8 mouse cellular contexts compared by ENCODE assay signal in the genomic region with DNA sequence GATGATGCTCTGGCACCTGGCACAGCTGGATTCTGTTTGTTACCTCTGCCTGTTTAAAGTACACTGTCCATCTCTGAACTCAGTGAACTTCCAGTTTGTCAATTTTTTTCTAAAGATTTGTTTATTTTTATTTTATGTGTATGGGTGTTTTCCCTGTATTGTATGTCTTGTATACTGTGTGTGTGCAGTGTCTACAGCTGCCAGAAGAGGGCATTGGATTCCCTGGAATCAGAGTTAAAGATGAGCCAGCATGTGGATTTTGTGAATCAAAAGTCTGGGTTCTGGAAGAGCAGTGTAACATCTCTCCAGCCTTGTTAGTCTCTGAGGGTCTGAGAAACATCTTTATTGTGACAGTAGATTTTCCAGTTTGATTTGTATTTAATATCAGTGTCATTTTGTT. TPM values are rescaled to one million over a fixed set of nuclear protein-coding genes. Genes with fewer than 3 reads are reported as not detected.
A peak's percentile ranks its signal among the peaks of the same experiment; 100 is the strongest.
DNase-seq lines count a peak whose midpoint lies in the region; ATAC-seq lines count a peak whose summit lies in the region.

No protein-coding gene starts in this region.

- H3K27ac ChIP-seq in hindbrain, embryonic 11.5 days (ENCODE audit: low read depth, low read length) = no peak overlapping the region
- no peak overlapping the region for H3K27ac ChIP-seq in hindbrain, embryonic 12.5 days

- H3K9ac ChIP-seq in hindbrain, embryonic 11.5 days (ENCODE audit: low read depth, low read length) = no peak overlapping the region
- H3K9ac ChIP-seq in hindbrain, embryonic 12.5 days = no peak overlapping the region

- H3K9me3 ChIP-seq in hindbrain, embryonic 11.5 days (ENCODE audit: control insufficient read depth, low read length) = no peaks in the 10 kb centered on the region
- H3K9me3 ChIP-seq in hindbrain, embryonic 12.5 days (replicated peaks) = no peaks in the 10 kb centered on the region

- H3K27me3 ChIP-seq in hindbrain, embryonic 11.5 days (ENCODE audit: control insufficient read depth, insufficient read depth, low read length) = no peaks in the 10 kb centered on the region
- no peaks in the 10 kb centered on the region for H3K27me3 ChIP-seq in hindbrain, embryonic 12.5 days

- H3K36me3 ChIP-seq in hindbrain, embryonic 11.5 days (ENCODE audit: control insufficient read depth, insufficient read depth, low read length) = peaks cover 15% of the 10 kb centered on the region
- H3K36me3 ChIP-seq in hindbrain, embryonic 12.5 days = peaks cover 54% of the 10 kb centered on the region

- H3K4me3 ChIP-seq in hindbrain, embryonic 11.5 days (ENCODE audit: low read depth, low read length) = no peak overlapping the region
- no peak overlapping the region for H3K4me3 ChIP-seq in hindbrain, embryonic 12.5 days

- DNase-seq in hindbrain, embryonic 11.5 days (ENCODE audit: low spot score) = peak; percentile 19
- DNase-seq in right cerebral cortex, postnatal 14 days = peak; percentile 38
- no peak for DNase-seq in right cerebral cortex, postnatal 25 days
- DNase-seq in embryo, embryonic 11 days = peak; percentile 20
- peak; percentile 18 for DNase-seq in retina, embryonic 14.5 days (ENCODE audit: low spot score)
- no peak for DNase-seq in frontal cortex, postnatal 25 days (ENCODE audit: low spot score in 2 of 2)
- DNase-seq in gastrocnemius, adult 8-10 months (ENCODE audit: low spot score in 2 of 2) = no peak

- ATAC-seq in hindbrain, embryonic 11.5 days (ENCODE audit: low FRiP score) = no peak
- no peak for ATAC-seq in hindbrain, embryonic 12.5 days (ENCODE audit: low FRiP score)

- no peaks in the 10 kb centered on the region for H3K4me1 ChIP-seq in hindbrain, embryonic 11.5 days (replicated peaks; ENCODE audit: control insufficient read depth, insufficient read depth, low read length)
- no peaks in the 10 kb centered on the region for H3K4me1 ChIP-seq in hindbrain, embryonic 12.5 days

- H3K4me2 ChIP-seq in hindbrain, embryonic 11.5 days (replicated peaks; ENCODE audit: low read depth, low read length) = no peak overlapping the region
- H3K4me2 ChIP-seq in hindbrain, embryonic 12.5 days (replicated peaks) = no peak overlapping the region

RNA-seq across cellular contexts. Expression of a gene that starts 24.4 kb away (rescaled TPM):
- polyA plus RNA-seq in hindbrain, embryonic 11.5 days (2014; fragmentation: Nextera tagmentation; extraction: Ambion mirVana) = 75.9 and 77.7 TPM in 2 replicates
- 97.4 and 101 TPM in 2 replicates for polyA plus RNA-seq in hindbrain, embryonic 12.5 days (2016; fragmentation: Nextera tagmentation; extraction: Ambion mirVana)
- 1 to 10 TPM; 1.7 to 4.6 (median 3.7) TPM for total RNA-seq in gastrocnemius, adult 8-10 months (2022)

RNA-seq across cellular contexts. Expression of a gene that starts 30.8 kb away (rescaled TPM):
- 25.4 and 30.8 TPM in 2 replicates for polyA plus RNA-seq in hindbrain, embryonic 11.5 days (2014; fragmentation: Nextera tagmentation; extraction: Ambion mirVana)
- 91.0 and 97.7 TPM in 2 replicates for polyA plus RNA-seq in hindbrain, embryonic 12.5 days (2016; fragmentation: Nextera tagmentation; extraction: Ambion mirVana)
- 10 to 100 TPM; 15.4 to 21.2 (median 19.3) TPM for total RNA-seq in gastrocnemius, adult 8-10 months (2022)

RNA-seq across cellular contexts. Expression of a gene that starts 31.7 kb away (rescaled TPM):
- polyA plus RNA-seq in hindbrain, embryonic 11.5 days (2014; fragmentation: Nextera tagmentation; extraction: Ambion mirVana) = 66.5 and 78.1 TPM in 2 replicates
- polyA plus RNA-seq in hindbrain, embryonic 12.5 days (2016; fragmentation: Nextera tagmentation; extraction: Ambion mirVana) = 72.0 and 72.4 TPM in 2 replicates
- 10 to 100 TPM; 28.8 to 35.0 (median 32.6) TPM for total RNA-seq in gastrocnemius, adult 8-10 months (2022)

RNA-seq across cellular contexts. Expression of a gene that starts 33.4 kb away (rescaled TPM):
- 0.35 TPM in 1 of 2 replicates, not detected in the other for polyA plus RNA-seq in hindbrain, embryonic 11.5 days (2014; fragmentation: Nextera tagmentation; extraction: Ambion mirVana)
- 0.30 and 0.43 TPM in 2 replicates for polyA plus RNA-seq in hindbrain, embryonic 12.5 days (2016; fragmentation: Nextera tagmentation; extraction: Ambion mirVana)
- total RNA-seq in gastrocnemius, adult 8-10 months (2022) = not detected

RNA-seq across cellular contexts. Expression of a gene that starts 38.7 kb away (rescaled TPM):
- polyA plus RNA-seq in hindbrain, embryonic 11.5 days (2014; fragmentation: Nextera tagmentation; extraction: Ambion mirVana) = 54.1 and 57.7 TPM in 2 replicates
- 64.2 and 66.3 TPM in 2 replicates for polyA plus RNA-seq in hindbrain, embryonic 12.5 days (2016; fragmentation: Nextera tagmentation; extraction: Ambion mirVana)
- 10 to 100 TPM; 24.6 to 38.4 (median 28.5) TPM for total RNA-seq in gastrocnemius, adult 8-10 months (2022)

Comparison
In these comparisons a context has a peak if more than half of its experiments do, and no peak if none do; other contexts are left out.
1. DNase-seq: peak in hindbrain, embryonic 11.5 days (single experiment), right cerebral cortex, postnatal 14 days (single experiment), embryo, embryonic 11 days (single experiment) and retina, embryonic 14.5 days (single experiment); none in right cerebral cortex, postnatal 25 days (single experiment), frontal cortex, postnatal 25 days (0 of 2) and gastrocnemius, adult 8-10 months (0 of 2).